Mouse (Mus musculus) olfactory bulb, adult 2 months (tissue): Measurements from ENCODE around the gene Tex14.

ENCODE experiments used
- CTCF ChIP-seq: fragments of 200-500 bp; IDR thresholded peaks from 2 replicates; pipeline ENCODE4 v1.5.1; 2012; ENCODE audit warnings: low read depth, mild to moderate bottlenecking, low read length, moderate library complexity; ENCODE audit not compliant: insufficient read depth
- POLR2A ChIP-seq: fragments of 200-500 bp; IDR thresholded peaks from 2 replicates; pipeline ENCODE4 v1.6.1; 2012; ENCODE audit warnings: mild to moderate bottlenecking, low read depth, low read length, moderate library complexity; ENCODE audit not compliant: insufficient read depth

DNA sequence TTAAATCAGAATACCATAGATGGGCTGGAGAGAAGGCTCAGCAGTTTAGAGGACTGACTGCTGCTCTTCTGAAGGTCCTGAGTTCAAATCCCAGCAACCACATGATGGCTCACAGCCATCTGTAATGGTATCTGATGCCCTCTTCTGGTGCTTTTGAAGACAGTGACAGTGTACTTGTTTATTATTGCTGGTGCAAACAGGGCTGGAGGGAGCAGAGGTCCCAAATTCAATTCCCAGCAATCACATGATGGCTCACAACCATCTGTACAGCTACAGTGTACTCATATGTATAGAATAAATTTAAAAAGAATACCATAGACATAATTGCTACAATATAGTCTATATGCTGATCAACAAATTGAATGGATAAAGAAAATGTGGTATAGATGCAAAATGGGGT is 42.6 kb downstream of the Tex14 start:
- TF ChIP-seq POLR2A (no peak), CTCF (no peak)
